Mouse (Mus musculus) B cell, adult 67 days (primary cell): ENCODE measurements around the gene Rpl9-ps1. TPM values are rescaled to one million over a fixed set of nuclear protein-coding genes. Genes with fewer than 3 reads are reported as not detected.

Experiments used
- total RNA-seq, 2 experiments: library from RNA; stranded (reverse); gene quantifications; 4 replicates each; pipeline ENCODE4 v1.2.4; 2023

The Rpl9-ps1 gene
- not detected for total RNA-seq

GRCm38 (mm10) chr11:83645521-83645920 lies at the start of gene Rpl9-ps1:
Rpl9-ps1 (minus strand) TSS chr11:83645621.

GRCm38 (mm10) chr11:83662204-83662603 lies 16.8 kb upstream of the Rpl9-ps1 start, which contains the start of gene Ccl4:
Ccl4 (plus strand) TSS chr11:83662584.

GRCm38 (mm10) chr11:83649305-83649841 lies 4.0 kb upstream of the Rpl9-ps1 start, which contains the start of gene Ccl3:
Ccl3 (minus strand) TSS chr11:83649355.

Other genes with a start within 250 kb of the Rpl9-ps1 start
- gene Rasl10b, start 236.5 kb downstream of the Rpl9-ps1 start, total RNA-seq: under 1 TPM; 0.44 to 0.62 TPM
- gene Gas2l2, start 216.2 kb downstream of the Rpl9-ps1 start, total RNA-seq: not detected
- gene 1700020L24Rik, start 207.9 kb downstream of the Rpl9-ps1 start, total RNA-seq: 1 to 10 TPM in 1 of 2 experiments, not detected in 1; 1.1 TPM
- under 1 TPM in 1 of 2 experiments, not detected in 1; 0.46 TPM for gene Mmp28, start 182.6 kb downstream of the Rpl9-ps1 start, total RNA-seq
- 100 to 1,000 TPM; 170 to 177 TPM for gene Taf15, start 172.5 kb downstream of the Rpl9-ps1 start, total RNA-seq
- gene Heatr9, start 123.4 kb downstream of the Rpl9-ps1 start, total RNA-seq: under 1 TPM in 1 of 2 experiments, not detected in 1; 0.29 TPM
- 1 to 10 TPM; 2.4 to 9.3 TPM for gene Ccl5, start 115.1 kb downstream of the Rpl9-ps1 start, total RNA-seq
- gene Ccl9, start 67.0 kb downstream of the Rpl9-ps1 start, total RNA-seq: 1 to 10 TPM in 1 of 2 experiments, under 1 TPM in 1; 0.24 to 1.1 TPM
- gene Ccl6, start 52.5 kb downstream of the Rpl9-ps1 start, total RNA-seq: under 1 TPM in 1 of 2 experiments, not detected in 1; 0.99 TPM
- 10 to 100 TPM; 13.4 to 21.2 TPM for gene Ccl3, start 3.7 kb upstream of the Rpl9-ps1 start, total RNA-seq
- 1 to 10 TPM; 4.5 to 8.1 TPM for gene Ccl4, start 17.0 kb upstream of the Rpl9-ps1 start, total RNA-seq
- 10 to 100 TPM in 1 of 2 experiments, 1 to 10 TPM in 1; 5.8 to 12.5 TPM for gene Wfdc17, start 58.4 kb upstream of the Rpl9-ps1 start, total RNA-seq
- not detected for gene Wfdc18, start 63.4 kb upstream of the Rpl9-ps1 start, total RNA-seq
- 1 to 10 TPM; 4.7 to 5.5 TPM for gene Wfdc21, start 101.3 kb upstream of the Rpl9-ps1 start, total RNA-seq
- 10 to 100 TPM; 54.8 to 63.9 TPM for gene Heatr6, start 108.1 kb upstream of the Rpl9-ps1 start, total RNA-seq
- under 1 TPM; 0.58 to 0.59 TPM for gene Hnf1b, start 204.4 kb upstream of the Rpl9-ps1 start, total RNA-seq